Mouse (Mus musculus) layer of hippocampus, adult 6 months (tissue): ENCODE data around the gene Nectin1. TPM values are rescaled to one million over a fixed set of nuclear protein-coding genes. Genes with fewer than 3 reads are reported as not detected.

ENCODE experiments used
- long read RNA-seq, 2 experiments: library from polyadenylated mRNA; unstranded; transcript quantifications; one replicate each; pipeline ENCODE4 v2.0.0; 2019 to 2020
- polyA plus RNA-seq: library from polyadenylated mRNA; unstranded; fragments of <200 nt; fragmentation: Nextera tagmentation; gene quantifications from 2 replicates; pipeline ENCODE4 v1.2.3, GENCODE M21; 2021

Nectin1 gene
- 2.2 and 2.5 TPM in 2 replicates for polyA plus RNA-seq
- long read RNA-seq, experiment 1, partial matches to known transcripts, result 0 of 4 reads
- long read RNA-seq, experiment 1, other reads (novel, unspliced or antisense), result 4 of 4 reads
- long read RNA-seq, experiment 2, full-length matches to known transcripts, result 1 of 24 reads
- long read RNA-seq, experiment 2, partial matches to known transcripts, result 0 of 24 reads
- long read RNA-seq, experiment 2, other reads (novel, unspliced or antisense), result 23 of 24 reads

GRCm38 (mm10) chr9:43743647-43744137 is at the start of gene Nectin1:
Gene Nectin1 (plus strand): TSS chr9:43743984.

